Mouse (Mus musculus) duodenum, adult 2 months (tissue): ENCODE data around the gene Bcl2a1d. TPM values are rescaled to one million over a fixed set of nuclear protein-coding genes. Genes with fewer than 3 reads are reported as not detected.

Experiments
- polyA plus RNA-seq: library from polyadenylated mRNA; depleted of rRNA; stranded (reverse); fragments of >200 nt; gene quantifications from 2 replicates; pipeline ENCODE4 v1.2.3, GENCODE M21; 2012; ENCODE audit warnings: low replicate concordance; rRNA removed

Gene Bcl2a1d
- polyA plus RNA-seq, result 0.65 and 0.93 TPM in 2 replicates

GRCm38 (mm10) chr9:88731728-88732127 lies at the start of gene Bcl2a1d:
Gene Bcl2a1d, minus strand, starts transcription at chr9:88731914.

DNA sequence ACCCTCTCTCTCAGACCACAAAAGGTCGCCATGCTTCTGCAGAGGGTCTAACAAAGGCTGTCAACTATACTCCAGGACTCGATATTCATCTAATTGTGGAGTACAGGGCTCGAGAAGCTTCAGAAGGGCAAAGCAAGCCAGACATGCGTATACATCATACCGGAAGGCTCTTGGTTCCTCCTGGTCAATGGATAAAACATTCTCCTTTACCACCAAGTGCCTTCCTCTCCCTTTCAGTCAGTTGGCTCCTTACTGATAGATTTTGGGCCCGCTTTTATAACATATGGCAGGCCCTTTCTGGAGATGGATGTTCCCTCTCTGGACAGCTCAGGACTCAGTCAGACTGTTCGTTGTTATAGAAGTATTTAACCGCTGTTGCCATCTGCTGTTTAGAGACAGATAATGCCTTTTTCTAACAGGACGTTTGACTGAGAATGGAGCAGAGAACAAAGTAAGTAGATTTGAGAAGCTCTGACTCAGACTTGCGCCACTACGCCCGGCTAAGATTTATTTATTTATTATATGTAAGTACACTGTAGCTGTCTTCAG lies 11.7 kb downstream of the Bcl2a1d start, which contains the start of gene Mthfsl:
TSS of gene Mthfsl (minus strand) at position 308 of the 549 bp plus-strand sequence.

Other genes starting within 250 kb of the Bcl2a1d start
- gene Syncrip, start 249.3 kb downstream of the Bcl2a1d start, polyA plus RNA-seq, result 1.2 and 1.8 TPM in 2 replicates
- 1.1 and 1.3 TPM in 2 replicates for gene Zfp949, start 183.9 kb downstream of the Bcl2a1d start, polyA plus RNA-seq
- not detected in 2 replicates for gene Trim43a, start 151.0 kb downstream of the Bcl2a1d start, polyA plus RNA-seq
- 3.0 and 7.4 TPM in 2 replicates for gene Mthfsl, start 11.6 kb downstream of the Bcl2a1d start, polyA plus RNA-seq
- not detected in 2 replicates for gene Trim43c, start 107.2 kb upstream of the Bcl2a1d start, polyA plus RNA-seq
- 0.36 and 0.92 TPM in 2 replicates for gene Bcl2a1a, start 225.0 kb upstream of the Bcl2a1d start, polyA plus RNA-seq